Mouse (Mus musculus): ENCODE results near the gene Nrde2. TPM values are rescaled to one million over a fixed set of nuclear protein-coding genes. Genes with fewer than 3 reads are reported as not detected.
A peak's percentile ranks its signal among the peaks of the same experiment; 100 is the strongest.

Nrde2 gene
- total and polyA plus RNA-seq, 3 experiments: 16.5 to 17.2 TPM; not detected in 1

GRCm38 (mm10) chr12:100198967-100199660 lies 39.7 kb upstream of the Nrde2 start, which contains the start of gene Calm1 (continued):
- TF ChIP-seq EP300 (IDR thresholded peaks at IDR 0.05; ENCODE audit: low read depth in 1 of 2, low read length in 2 of 2) (no peak), CHD1 (IDR thresholded peaks at IDR 0.05; ENCODE audit: low read depth, low read length) (no peak; the same call in 1 of the 2 replicates), ZKSCAN1 (IDR thresholded peaks at IDR 0.05; ENCODE audit: low read depth, low read length) (0 out of 2 replicates have a peak, but pooled peaks have one; percentile 8), USF1 (IDR thresholded peaks at IDR 0.05; ENCODE audit: low read depth, low read length) (no peak), GATA1 (IDR thresholded peaks at IDR 0.05; ENCODE audit: low read depth, low read length) (no peak), SMC3 (IDR thresholded peaks at IDR 0.05; ENCODE audit: low read depth, low read length) (no peak; the same call in none of the 2 replicates), MXI1 (IDR thresholded peaks at IDR 0.05; ENCODE audit: low read depth, low read length) (peak; percentile 83), SIN3A (IDR thresholded peaks at IDR 0.05; ENCODE audit: low read length) (peak; percentile 89), NRF1 (IDR thresholded peaks at IDR 0.05; ENCODE audit: insufficient read depth, low read depth, low read length, poor library complexity, severe bottlenecking) (peak; percentile 54; the same call in 1 of the 2 replicates), JUND (IDR thresholded peaks at IDR 0.05; ENCODE audit: low read depth, low read length) (no peak), CHD2 (IDR thresholded peaks at IDR 0.05; ENCODE audit: low read length) (no peak), RAD21 (IDR thresholded peaks at IDR 0.05; ENCODE audit: low read depth, low read length) (no peak), ZNF384 (IDR thresholded peaks at IDR 0.05; ENCODE audit: low read depth, low read length) (no peak), MAX (IDR thresholded peaks at IDR 0.05; ENCODE audit: low read length) (peak; percentile 67), KAT2A (conservative IDR thresholded peaks at IDR 0.05; ENCODE audit: low read depth, low read length) (peak; percentile 94), MYC (IDR thresholded peaks at IDR 0.05; ENCODE audit: low read depth, low read length) (peak; percentile 65; the same call in 1 of the 2 replicates), MAZ (IDR thresholded peaks at IDR 0.05; ENCODE audit: low read depth, low read length) (peak; percentile 80; the same call in 1 of the 2 replicates), GABPA (IDR thresholded peaks at IDR 0.05; ENCODE audit: low read depth, low read length) (no peak), HCFC1 (IDR thresholded peaks at IDR 0.05; ENCODE audit: low read depth, low read length) (peak; percentile 79), ZMIZ1 (IDR thresholded peaks at IDR 0.05; ENCODE audit: low read depth, low read length) (peak; percentile 100), TAL1 (IDR thresholded peaks at IDR 0.05; ENCODE audit: low read length) (no peak), POLR2A (IDR thresholded peaks at IDR 0.05; ENCODE audit: control insufficient read depth in 1 of 2, insufficient read depth in 1 of 2, low read depth in 1 of 2, low read length in 2 of 2, poor library complexity in 1 of 2) (peak; percentile 100)

- no peak overlapping the region for H3K9ac ChIP-seq (ENCODE audit: control insufficient read depth, low read depth, low read length, poor library complexity, severe bottlenecking)
- DNase-seq (ENCODE audit: low read depth, low spot score): no peak
- H3K79me2 ChIP-seq (ENCODE audit: control insufficient read depth, insufficient read depth, low read length, poor library complexity): peaks cover 22% of the 10 kb centered on the region
- H3K27me3 ChIP-seq (ENCODE audit: control insufficient read depth in 1 of 2, insufficient read depth in 2 of 2, low read length in 2 of 2): no peaks in the 10 kb centered on the region
- peaks cover 2 to 3% of the 10 kb centered on the region in 2 experiments; a peak in 2 of 4 replicates for H3K4me1 ChIP-seq (ENCODE audit: control insufficient read depth in 1 of 2, insufficient read depth in 2 of 2, low read length in 2 of 2)
- TF ChIP-seq CTCF (IDR thresholded peaks at IDR 0.05 in 2 of 3, conservative IDR thresholded peaks at IDR 0.05 in 1 of 3; ENCODE audit: control insufficient read depth in 1 of 3, insufficient read depth in 1 of 3, low read depth in 2 of 3, low read length in 3 of 3, poor library complexity in 1 of 3, severe bottlenecking in 1 of 3) (no peak), ZC3H11A (IDR thresholded peaks at IDR 0.05; ENCODE audit: low read depth, low read length) (no peak), JUND (IDR thresholded peaks at IDR 0.05; ENCODE audit: low read depth, low read length) (no peak), POLR2AphosphoS2 (IDR thresholded peaks at IDR 0.05; ENCODE audit: low read length) (no peak), NRF1 (IDR thresholded peaks at IDR 0.05; ENCODE audit: insufficient read depth, low read depth, low read length, poor library complexity, severe bottlenecking) (no peak), POLR2AphosphoS5 (IDR thresholded peaks at IDR 0.05; ENCODE audit: borderline replicate concordance, low read depth, low read length) (no peak), EP300 (IDR thresholded peaks at IDR 0.05; ENCODE audit: low read depth in 1 of 2, low read length in 2 of 2) (no peak), ELF1 (IDR thresholded peaks at IDR 0.05; ENCODE audit: low read depth, low read length) (no peak), CHD1 (IDR thresholded peaks at IDR 0.05; ENCODE audit: low read depth, low read length) (no peak), MEF2A (IDR thresholded peaks at IDR 0.05; ENCODE audit: extremely low read depth, insufficient replicate concordance, low read depth, low read length, poor library complexity, severe bottlenecking) (no peak), HCFC1 (IDR thresholded peaks at IDR 0.05; ENCODE audit: low read depth, low read length) (no peak), TBP (IDR thresholded peaks at IDR 0.05; ENCODE audit: low read depth, low read length) (no peak)
- peaks cover 0 to 4% of the 10 kb centered on the region in 2 experiments; a peak in 1 of 4 replicates for H3K36me3 ChIP-seq (ENCODE audit: control insufficient read depth in 1 of 2, insufficient read depth in 2 of 2, low read length in 2 of 2)
- no peak overlapping the region for H3K4me3 ChIP-seq (ENCODE audit: control insufficient read depth in 1 of 2, insufficient read depth in 1 of 2, low read depth in 2 of 2, low read length in 2 of 2)
- H3K27ac ChIP-seq (ENCODE audit: control insufficient read depth, low read depth, low read length): no peak overlapping the region
- H3K9me3 ChIP-seq (replicated peaks; ENCODE audit: insufficient read depth, low read length): no peaks in the 10 kb centered on the region
These were observed 37.3 kb upstream of the Nrde2 start for GRCm38 (mm10) chr12:100196786-100197185.

All from MEL (cell line).